Mouse (Mus musculus): Measurements from ENCODE around the gene Sez6l2.

DNA sequence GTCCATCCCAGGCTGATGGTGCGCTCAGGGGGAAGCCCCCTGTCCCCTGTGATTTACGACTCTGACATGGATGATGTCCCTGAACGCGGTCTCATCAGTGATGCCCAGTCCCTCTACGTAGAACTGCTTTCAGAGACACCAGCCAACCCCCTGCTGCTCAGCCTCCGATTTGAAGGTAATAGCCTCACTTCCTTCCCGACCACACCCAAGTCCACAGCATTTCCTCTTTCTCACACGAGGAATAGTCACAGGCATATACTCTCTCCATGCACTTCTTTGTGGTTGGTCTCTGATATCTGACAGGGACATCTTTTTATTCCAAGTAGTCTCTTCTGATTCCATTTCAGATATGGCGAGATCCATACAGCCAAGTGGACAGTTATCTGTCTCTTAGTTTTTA lies 9.4 kb downstream of the Sez6l2 start:
- TF ChIP-seq CTCF (IDR thresholded peaks at IDR 0.05; ENCODE audit: borderline replicate concordance, insufficient read depth, low read length): no peak
- no peak for TF ChIP-seq POLR2A (IDR thresholded peaks at IDR 0.05; ENCODE audit: low read depth, low read length)

Data from embryonic fibroblast, embryonic 13.5 days (primary cell).